Mouse (Mus musculus) E14TG2a.4 (cell line): ENCODE data around the gene Pln.

Experiments used
- CTCF ChIP-seq: conservative IDR thresholded peaks from 2 replicates; pipeline ENCODE4 v1.5.1; 2014; ENCODE audit warnings: low read length
- NANOG ChIP-seq: IDR thresholded peaks from 2 replicates; pipeline ENCODE4 v1.6.1; 2014; ENCODE audit warnings: borderline replicate concordance, low read length, mixed read lengths
- POU5F1 ChIP-seq: IDR thresholded peaks from 2 replicates; pipeline ENCODE4 v1.6.1; 2014; ENCODE audit warnings: low read length, borderline replicate concordance

DNA sequence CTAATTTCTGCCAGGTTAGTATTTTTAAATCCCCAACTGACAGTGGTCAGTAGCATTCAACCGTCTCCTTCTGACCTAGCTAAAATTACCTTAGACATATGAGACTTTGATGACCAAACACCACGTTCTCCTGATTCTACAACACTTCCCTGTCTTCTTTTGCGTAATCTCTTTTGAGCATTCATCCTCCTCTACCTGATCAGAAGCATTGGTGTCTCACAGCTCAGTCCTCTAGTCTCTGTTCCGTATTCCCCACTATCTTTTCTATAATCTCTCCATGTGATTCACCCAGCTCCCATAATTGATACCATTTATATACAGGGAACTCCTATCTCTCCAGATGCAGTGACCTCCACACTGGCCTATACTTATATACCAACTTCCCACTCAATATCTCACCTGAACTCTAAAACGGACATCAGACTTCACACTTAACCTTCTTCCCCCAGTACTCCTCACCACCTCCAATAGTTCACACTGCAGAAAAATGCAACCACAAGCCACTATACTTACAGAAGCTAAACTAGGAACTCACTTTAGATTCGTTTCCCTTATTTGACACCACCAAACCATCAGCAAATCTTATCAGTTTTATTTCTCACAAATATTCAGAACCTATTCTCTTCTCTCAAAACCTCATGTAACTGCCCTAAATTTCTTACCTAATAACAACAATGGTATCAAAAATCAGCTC lies 36.6 kb downstream of the Pln start:
- TF ChIP-seq CTCF (no peak), POU5F1 (no peak), NANOG (no peak)
